Mouse (Mus musculus): ENCODE results near the gene Pecr.

DNA sequence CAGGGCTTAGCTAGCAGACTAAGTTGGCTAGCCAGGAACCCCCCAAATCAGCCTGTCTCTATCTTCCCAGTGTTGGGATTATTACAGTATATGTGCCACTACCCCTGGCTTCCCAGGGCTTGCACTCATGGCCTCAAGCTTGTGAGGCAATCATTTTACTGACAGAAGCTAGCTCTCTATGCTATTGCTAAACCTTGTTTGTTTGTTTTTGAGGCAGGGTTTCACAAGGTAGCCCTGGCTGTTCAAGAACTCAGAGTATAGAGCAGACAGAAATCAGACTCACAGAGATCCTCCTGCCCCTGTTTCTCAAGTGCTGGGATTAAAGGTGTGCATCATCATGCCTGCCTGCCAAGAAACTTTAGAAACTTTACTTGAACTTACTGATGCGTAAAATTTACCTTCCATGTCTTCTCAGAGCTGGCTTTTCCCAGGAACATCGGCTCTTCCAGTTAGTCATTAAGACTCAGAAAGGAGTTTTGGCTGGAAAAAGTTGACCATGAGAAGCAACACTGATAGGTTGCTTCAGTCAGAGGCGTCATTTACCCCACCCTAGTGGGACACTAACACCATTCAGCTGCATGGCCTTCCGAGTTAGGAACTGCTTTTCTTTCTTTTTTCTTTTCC lies 4.5 kb upstream of the Pecr start:
- TF ChIP-seq CTCF (IDR thresholded peaks at IDR 0.05; ENCODE audit: low read depth) (no peak), EP300 (IDR thresholded peaks at IDR 0.05; ENCODE audit: low read depth) (no peak)
